Mouse (Mus musculus): ENCODE data around the gene Cldn17.

The Cldn17 gene
- long read RNA-seq, experiment 1 = 0 reads
- long read RNA-seq, experiment 2 = 0 reads

DNA sequence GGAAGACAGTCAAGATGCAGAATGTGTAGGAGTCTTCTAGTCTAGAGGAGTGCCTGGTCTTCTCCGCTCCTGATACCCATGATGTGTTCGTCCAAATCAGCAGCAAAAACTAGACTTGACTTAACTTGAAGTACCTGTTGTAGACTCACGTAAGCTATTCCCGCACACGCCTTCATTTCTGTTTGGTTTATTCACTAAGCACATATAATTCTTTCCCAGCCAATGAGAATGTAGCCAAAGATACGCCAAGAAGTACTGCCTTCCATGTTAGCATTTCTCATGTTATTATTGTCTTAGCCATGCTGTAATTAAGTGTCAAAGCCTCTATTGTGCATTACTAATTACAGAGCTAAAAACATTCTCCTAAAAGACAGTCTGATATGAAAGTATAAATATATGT, at the start of gene Cldn17:
TSS of gene Cldn17 (minus strand) at position 101 of the 400 bp plus-strand sequence.
- intact Hi-C loops (cut with DNase I) = no loop called here

DNA sequence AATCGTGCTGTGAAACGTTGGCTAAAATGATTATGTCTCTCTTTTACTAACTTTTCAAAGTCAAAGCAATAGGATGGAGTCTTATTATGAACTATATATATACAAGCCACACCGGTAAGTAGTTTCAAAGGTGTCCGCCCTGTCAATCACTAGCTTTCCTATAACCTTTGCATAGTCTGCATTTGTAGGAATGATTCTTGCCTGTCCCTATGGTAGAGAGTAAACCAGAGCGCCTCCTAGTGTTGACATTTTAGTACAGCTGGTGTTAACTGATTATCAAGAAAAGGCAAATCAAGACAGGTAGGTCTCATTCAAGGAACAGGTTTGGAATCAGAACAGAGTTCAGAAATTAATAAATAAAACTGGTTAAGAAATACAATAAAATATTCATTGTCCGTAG, 35.7 kb upstream of the Cldn17 start:
- intact Hi-C loops (cut with DNase I) = loop anchor here (2.0 kb wide), 1 partner anchor 170 kb away; no protein-coding TSS in a partner anchor

DNA sequence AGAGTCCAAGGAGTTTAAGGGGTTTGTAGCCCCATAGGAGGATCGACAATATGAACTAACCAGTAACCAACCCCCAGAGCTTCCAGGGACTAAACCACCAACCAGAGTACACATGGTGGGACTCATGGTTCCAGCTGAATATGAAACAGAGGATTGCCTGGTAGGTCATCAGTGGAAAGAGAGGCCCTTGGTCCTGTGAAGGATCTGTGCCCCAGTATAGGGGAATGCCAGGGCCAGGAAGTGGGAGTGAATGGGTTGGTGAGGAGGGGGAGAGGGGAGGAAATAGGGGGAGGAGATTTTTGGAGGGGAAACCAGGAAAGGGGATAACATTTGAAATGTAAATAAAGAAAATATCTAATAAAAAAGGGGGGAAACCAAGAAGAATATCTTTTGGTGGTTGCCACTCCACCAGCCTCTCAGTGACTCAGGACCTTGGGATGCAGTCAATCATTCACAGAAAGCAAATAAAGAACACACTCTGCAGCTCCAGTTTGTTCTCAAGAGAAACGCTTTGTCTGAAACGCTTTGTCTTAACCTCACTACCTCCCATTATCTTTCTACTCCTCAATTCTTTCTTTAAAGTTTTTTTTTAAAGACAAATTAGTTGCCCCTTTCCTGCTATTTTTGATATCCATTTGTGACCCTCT, 33.2 kb upstream of the Cldn17 start:
- intact Hi-C loops (cut with DNase I) = loop anchor here (5.0 kb wide), 1 partner anchor 148 kb away; no protein-coding TSS in a partner anchor

DNA sequence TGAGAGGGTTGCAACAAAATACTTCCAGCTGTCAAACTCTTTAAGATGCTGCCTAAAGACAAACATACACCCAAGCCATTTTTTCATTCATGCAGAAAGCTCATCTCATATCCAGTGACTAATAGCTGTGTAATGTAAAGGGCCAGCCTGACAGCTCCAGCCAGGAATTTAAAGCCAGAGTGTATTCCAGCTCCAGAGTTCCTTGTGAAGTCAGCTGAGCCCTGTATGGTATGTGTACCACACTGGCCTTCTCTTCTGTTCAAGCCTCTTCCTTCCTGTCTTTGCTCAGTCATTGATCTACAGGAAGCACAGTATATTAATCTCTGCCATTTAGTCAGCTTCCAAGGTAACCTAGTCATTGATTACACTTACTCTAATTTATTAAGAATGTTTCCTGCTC, 4.6 kb upstream of the Cldn17 start:
- intact Hi-C loops (cut with DNase I) = no loop called here

DNA sequence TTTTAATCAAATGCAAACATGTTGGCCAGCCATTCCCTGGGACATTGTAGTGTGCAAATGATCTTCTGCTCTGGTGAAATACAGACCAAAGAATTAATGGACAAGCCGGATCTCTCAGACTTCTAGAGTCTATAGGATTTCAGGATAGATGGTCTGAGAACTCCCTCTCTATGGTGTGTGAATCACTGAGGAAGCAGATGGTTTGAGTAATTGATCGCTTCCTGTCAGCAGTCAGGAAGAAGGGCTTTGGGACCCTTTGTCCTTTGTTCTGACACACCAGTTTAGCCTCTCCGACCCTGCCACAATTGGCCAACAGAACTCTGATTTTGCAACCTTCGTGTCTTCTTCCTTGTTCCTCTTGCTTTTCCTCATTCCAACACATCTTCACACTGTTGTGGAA, 1.4 kb upstream of the Cldn17 start:
- intact Hi-C loops (cut with DNase I) = no loop called here

DNA sequence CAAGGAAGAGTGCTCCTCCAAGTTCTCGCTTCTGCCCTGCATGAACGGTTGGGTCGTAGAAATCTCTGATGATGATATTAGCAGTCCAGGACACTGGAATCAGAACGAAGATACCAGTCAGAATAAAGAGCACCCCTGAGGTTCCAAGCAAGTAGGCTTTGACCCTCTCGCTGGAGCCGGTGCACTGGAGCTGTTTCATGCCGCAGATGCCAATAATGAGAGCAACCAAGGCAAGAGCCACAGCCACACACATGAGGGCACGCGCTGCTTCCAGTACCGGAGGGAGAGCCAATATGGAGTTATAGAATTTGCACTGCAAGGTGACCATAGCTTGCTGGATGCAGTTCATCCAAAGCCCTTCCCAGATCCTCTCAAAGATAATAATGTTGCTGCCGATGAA, 440 bp downstream of the Cldn17 start:
- intact Hi-C loops (cut with DNase I) = no loop called here

DNA sequence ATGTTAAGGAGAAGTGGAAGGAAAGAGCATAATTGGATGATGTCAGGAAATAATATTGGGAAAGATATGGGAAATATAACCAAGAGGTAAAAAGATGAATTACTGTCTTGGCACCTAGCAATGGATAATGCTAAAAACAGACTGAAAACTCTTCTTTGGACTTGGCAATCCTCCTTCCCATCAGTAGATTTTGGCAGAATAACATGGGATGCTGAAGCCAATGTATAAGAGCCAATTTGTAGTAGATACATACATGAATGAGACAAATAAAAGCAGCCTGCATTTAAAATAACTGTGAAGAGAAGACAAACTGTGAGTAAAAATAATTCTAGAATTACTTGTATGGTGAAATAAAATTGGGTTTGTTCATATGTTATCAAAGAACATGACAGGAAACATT, 18.7 kb downstream of the Cldn17 start:
- intact Hi-C loops (cut with DNase I) = no loop called here

DNA sequence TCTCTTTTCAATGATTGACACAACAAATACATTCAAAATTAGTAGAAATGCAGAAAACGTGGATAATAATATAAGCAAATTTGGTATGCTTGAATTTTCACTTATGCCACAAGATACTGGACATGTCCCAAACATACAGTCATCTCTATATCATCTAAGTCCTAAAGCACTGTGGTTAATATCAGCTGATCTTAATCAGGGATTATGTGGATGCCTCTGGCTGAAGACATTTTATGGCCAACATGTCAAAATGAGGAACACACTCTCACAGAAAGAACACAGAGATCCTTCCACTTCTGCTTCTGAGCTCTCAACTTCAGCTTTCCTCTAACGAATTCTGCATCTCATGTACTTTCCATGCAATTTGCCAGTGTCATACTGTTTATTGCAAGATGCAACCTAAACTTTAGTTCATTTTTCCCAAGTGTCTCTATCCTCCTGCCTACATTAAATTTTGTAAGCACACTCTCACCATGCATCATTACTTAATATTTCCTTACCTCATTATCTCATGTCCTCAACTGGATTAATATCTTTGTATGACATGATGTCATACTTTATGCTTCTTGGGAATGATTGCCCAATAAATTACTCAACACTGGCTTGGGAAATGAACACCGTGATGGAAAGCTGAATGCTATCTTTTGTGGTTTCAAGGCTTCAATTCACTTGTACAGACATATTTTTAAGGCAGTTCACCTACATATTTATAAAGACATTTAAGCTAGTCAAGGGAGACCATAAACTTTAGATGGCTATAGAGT, 26.6 kb downstream of the Cldn17 start:
- intact Hi-C loops (cut with DNase I) = no loop called here

DNA sequence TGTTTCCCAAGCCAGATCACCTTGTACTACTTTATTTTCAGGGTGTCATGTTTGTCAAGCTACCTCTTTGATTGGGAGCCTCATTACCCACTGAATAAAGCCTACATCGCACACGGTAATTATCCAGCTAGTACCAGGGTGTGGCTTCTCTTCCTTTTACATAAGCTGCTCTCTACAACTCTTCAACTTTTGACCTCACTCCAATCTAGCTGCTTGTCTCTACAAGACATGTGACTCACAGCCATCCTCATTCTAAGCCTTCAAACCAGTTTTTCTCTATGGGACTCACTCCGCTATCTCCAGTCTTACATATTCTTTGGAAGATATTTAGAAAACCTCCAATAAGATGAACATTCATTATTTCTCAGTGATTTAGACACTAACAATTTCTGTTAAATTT, 43.5 kb downstream of the Cldn17 start:
- intact Hi-C loops (cut with DNase I) = no loop called here
